Mouse (Mus musculus): ENCODE measurements around the gene Slc51a.

Slc51a gene

DNA sequence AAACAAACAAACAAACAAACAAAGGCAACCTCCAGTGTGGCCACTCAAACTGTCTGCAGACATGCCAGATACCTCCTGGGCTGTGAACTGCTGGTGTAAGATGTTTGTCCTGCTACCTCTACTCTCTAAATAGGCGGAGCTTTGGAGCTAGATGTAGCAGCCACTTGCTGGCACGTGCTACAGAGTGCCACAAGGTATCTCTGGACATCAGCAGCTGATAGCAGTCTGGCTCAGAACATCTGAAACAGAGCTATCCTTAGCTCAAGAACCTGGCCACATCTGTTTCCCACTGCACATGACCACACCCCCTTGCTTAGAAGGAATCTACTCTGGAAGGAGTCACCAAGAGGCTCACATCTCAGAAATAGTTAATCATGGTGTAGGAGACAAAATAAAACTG lies 2.5 kb downstream of the Slc51a start:
- in situ Hi-C loops (cut with MboI; ENCODE audit: low pct_unique_long_range_greater_than_20kb in 1 of 2, low sequenced_read_pairs in 2 of 2, unreplicated experiment in 1 of 2): no loop called here

DNA sequence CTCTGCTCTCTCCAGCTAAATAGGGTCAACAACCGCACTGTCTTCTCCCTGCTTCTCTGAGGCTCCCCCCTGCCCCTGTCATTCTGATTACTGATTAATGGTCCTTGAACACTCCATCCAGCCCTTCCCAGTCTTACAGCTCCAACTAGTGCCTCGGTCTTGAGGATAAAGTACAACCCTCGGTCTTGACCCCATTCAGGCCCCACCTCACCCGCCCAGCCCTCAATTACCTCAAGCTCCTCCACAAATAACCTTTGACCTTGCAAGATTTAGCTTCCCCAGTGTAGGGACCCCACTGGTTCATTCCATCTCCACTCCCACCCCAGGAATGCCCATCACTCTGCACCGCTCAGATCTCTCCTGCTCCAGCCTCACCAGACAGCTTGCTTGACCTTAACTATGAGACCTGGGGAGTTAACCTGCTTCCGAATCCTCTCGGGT lies 3.2 kb downstream of the Slc51a start:
- in situ Hi-C loops (cut with MboI; ENCODE audit: low pct_unique_long_range_greater_than_20kb in 1 of 2, low sequenced_read_pairs in 2 of 2, unreplicated experiment in 1 of 2): no loop called here

DNA sequence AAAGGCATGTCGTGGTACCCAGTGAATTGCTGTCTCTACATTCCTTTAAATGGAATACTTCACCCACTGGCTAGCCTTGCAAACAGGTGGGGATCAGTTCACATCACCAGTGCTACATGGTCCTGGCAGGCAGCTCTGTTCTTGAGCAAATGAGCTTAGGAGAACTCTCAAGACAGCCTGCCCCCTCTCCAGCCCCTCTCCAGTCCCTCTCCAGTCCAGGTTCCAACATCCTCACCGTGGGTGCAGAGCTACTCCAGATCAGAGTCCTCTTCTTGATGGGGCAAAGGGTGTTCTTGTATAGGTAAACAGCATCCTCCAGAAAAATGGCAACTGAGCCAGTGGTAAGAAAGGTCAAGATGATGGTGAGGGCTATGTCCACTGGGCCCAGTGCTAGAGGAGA lies 8.3 kb downstream of the Slc51a start:
- in situ Hi-C loops (cut with MboI; ENCODE audit: low pct_unique_long_range_greater_than_20kb in 1 of 2, low sequenced_read_pairs in 2 of 2, unreplicated experiment in 1 of 2): no loop called here

DNA sequence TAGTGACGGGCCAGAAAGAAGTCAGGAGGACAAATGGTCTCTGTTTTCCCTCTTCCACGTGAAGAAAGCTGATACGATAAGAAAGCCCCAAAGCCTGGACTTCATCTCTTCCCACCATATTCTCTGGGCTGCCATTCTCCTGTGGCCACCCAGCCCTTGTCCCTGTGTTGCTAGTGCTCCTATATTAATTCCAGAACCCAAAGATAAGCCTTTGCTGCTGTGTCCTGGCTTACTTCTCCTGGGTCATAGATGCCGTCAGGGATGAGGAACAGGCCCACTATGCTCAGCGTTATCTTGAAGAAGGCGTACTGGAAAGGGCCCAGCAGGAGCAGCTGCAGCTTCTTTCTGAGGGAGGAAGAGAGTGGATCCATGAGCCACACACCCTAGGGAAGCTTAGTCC lies 10.4 kb downstream of the Slc51a start:
- in situ Hi-C loops (cut with MboI; ENCODE audit: low pct_unique_long_range_greater_than_20kb in 1 of 2, low sequenced_read_pairs in 2 of 2, unreplicated experiment in 1 of 2): no loop called here

DNA sequence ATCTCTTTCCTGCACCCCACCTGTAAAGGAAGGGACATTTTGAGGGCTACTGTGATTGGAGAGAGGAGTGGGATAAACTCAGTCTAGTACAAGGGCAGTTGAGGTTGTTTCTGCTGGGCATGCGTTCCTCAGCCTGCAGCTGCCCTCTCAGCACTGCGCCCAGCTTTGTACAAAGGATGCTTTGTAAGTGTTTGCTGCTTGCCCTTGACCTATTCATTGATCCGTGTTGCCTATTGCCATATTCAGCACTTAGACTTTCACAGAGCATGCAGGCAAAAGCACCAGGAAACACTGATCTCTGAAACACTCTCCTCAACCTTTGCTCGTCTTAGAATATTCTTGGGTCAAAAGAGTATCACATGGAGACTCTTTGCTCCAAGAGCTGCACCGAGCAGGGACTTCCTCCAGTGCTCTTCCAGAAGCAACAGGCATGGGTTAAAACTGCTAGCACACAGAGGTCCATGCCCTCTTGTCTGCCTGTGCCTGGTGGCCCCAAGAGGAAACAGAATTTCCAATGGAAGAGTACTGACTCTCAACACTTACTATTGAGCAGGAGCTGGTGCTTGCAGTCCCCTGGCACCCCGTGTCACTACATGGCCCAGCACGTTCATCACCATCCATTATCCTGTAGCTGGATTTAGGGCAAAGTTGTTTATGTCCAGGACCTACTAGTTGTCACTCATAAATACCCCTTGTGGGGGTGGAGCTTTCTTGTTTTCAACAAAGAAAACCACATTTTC lies 15.2 kb downstream of the Slc51a start:
- in situ Hi-C loops (cut with MboI; ENCODE audit: low pct_unique_long_range_greater_than_20kb in 1 of 2, low sequenced_read_pairs in 2 of 2, unreplicated experiment in 1 of 2): no loop called here

DNA sequence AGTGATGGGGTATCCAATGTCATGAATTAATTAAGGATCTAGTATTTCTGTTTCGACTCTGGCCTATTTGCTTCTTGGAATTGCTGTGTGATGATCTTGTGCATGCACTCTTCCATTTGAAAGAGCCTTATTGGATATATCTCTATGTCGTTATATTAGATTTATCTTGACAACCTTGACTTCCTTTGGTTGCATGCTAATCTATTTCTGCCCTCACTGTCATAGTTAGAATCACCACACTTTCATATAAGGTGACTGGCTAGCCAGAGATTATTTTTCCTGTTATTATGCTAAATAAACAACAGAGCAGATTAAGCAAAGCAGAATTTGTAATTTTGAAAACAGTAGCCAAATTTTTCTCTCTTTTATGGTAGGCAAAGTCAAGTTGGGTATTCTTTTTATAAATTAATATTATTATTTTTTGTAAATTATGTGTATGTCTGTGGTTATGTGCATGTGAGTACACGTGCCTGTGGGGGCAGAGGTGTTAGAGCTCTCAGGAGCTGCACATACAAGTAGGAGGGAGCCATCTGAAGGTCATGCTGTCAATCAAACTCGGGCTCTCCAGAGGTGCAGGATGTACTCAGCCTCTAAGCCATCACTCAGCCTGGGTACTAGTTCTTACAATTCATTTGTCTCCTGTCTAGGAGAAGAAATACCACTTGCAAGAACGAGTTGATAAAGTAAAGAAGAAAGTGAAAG lies 18.1 kb downstream of the Slc51a start:
- in situ Hi-C loops (cut with MboI; ENCODE audit: low pct_unique_long_range_greater_than_20kb in 1 of 2, low sequenced_read_pairs in 2 of 2, unreplicated experiment in 1 of 2): no loop called here

DNA sequence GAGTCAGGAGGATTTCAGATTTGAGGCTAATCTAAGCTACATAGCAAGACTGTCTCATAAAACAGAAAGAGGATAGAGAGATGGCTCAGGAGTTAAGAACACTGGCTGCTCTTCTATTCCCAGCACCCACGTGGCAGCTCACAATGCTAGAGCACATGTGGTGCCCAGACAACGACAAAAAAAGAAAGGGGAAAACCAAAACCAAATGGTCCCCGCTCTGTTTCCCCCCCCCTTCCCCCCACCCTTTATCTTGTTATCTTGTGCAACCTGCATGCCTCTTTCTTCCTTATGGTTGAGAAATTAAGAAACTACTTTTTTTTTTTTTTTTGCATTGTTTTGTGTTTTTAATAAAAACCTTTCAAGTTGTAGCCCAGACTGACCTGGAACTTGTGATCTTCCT lies 19.2 kb downstream of the Slc51a start:
- in situ Hi-C loops (cut with MboI; ENCODE audit: low pct_unique_long_range_greater_than_20kb in 1 of 2, low sequenced_read_pairs in 2 of 2, unreplicated experiment in 1 of 2): no loop called here

DNA sequence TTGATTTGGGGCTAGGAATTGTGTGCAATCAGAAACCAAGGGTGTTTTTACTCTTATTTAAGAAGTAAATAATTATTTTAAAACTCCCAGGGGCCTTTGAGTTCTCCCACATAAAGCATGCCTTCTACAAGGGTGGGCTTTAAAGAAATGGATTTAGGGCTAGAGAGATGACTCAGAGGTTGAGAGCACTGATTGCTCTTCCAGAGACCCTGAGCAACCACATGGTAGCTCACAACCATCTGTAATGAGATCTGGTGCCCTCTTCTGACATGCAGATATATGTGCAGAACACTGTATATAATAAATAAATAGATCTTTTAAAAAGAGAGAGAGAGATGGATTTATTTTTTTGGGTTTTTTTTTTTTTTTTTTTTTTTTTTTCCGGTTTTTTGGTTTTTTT lies 22.8 kb downstream of the Slc51a start:
- in situ Hi-C loops (cut with MboI; ENCODE audit: low pct_unique_long_range_greater_than_20kb in 1 of 2, low sequenced_read_pairs in 2 of 2, unreplicated experiment in 1 of 2): no loop called here

DNA sequence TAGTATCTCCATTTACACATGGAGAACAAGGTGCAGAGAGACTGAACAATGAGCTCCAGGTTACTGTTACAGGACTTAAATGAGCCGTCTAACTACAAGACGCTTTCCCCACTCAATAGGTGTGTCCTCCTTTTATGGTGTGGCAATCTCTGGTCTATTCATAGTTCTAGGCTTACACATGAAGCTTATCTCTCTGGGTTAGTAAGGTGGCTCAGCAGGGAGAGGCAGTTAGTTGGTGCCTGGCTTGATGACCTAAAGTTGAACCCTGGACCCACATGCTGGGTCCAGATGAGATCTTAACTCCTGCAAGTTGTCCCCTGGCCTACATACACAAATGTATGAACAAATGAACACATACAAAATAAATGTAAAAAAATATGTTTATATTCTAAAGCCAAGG lies 24.3 kb downstream of the Slc51a start:
- in situ Hi-C loops (cut with MboI; ENCODE audit: low pct_unique_long_range_greater_than_20kb in 1 of 2, low sequenced_read_pairs in 2 of 2, unreplicated experiment in 1 of 2): no loop called here

DNA sequence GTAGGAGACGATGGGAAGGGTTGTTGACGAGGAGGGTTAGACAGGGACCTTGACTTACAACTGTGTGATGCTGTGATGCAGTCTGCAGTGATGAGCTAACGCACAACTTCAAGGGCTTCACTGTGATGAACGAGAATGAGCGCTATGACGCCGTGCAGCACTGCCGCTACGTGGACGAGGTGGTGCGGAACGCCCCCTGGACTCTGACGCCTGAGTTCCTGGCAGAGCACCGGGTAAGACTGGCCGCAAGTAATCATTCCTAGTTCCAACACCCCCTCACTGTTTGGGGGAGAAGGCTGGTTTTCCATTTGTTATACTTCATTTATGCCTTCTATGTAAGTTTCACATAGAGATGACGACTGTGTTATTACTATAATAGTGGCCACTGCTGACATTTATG lies 24.7 kb downstream of the Slc51a start:
- in situ Hi-C loops (cut with MboI; ENCODE audit: low pct_unique_long_range_greater_than_20kb in 1 of 2, low sequenced_read_pairs in 2 of 2, unreplicated experiment in 1 of 2): no loop called here

DNA sequence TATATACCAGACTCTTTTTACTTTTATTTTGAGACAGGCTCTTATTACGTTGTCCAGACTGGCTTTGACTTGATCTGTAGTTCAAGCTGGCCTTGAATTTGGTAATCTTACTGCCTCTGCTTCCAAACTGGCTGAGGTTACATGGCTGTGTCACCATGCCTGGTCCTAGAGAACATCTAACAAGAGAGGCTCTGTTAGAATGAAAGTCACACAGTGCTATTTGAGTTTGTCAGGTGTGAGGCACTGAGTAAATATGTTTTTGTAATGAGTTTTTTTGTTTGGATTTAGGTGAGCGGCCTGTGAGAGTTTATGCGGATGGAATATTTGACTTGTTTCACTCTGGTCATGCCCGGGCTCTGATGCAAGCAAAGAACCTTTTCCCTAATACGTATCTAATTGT lies 26.0 kb downstream of the Slc51a start:
- in situ Hi-C loops (cut with MboI; ENCODE audit: low pct_unique_long_range_greater_than_20kb in 1 of 2, low sequenced_read_pairs in 2 of 2, unreplicated experiment in 1 of 2): no loop called here

DNA sequence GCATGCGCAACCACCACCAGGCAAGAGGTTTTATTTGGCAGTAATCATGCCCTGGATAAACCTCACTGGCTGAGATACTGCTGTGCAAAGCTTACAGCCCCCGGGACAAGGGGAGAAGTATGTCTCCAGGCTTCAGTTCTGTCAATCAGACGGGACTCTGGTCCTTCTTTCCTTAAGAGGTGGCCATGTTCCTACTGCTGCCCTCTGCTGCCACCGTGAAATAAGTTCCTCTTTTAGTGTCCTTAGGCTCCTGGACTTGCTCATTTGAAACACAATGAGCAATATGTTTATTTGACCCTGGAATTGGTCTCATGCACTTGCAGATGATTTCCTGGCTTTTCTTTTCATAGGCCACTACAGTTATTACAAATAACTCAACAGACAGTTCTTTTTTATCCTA lies 27.2 kb downstream of the Slc51a start:
- in situ Hi-C loops (cut with MboI; ENCODE audit: low pct_unique_long_range_greater_than_20kb in 1 of 2, low sequenced_read_pairs in 2 of 2, unreplicated experiment in 1 of 2): no loop called here

DNA sequence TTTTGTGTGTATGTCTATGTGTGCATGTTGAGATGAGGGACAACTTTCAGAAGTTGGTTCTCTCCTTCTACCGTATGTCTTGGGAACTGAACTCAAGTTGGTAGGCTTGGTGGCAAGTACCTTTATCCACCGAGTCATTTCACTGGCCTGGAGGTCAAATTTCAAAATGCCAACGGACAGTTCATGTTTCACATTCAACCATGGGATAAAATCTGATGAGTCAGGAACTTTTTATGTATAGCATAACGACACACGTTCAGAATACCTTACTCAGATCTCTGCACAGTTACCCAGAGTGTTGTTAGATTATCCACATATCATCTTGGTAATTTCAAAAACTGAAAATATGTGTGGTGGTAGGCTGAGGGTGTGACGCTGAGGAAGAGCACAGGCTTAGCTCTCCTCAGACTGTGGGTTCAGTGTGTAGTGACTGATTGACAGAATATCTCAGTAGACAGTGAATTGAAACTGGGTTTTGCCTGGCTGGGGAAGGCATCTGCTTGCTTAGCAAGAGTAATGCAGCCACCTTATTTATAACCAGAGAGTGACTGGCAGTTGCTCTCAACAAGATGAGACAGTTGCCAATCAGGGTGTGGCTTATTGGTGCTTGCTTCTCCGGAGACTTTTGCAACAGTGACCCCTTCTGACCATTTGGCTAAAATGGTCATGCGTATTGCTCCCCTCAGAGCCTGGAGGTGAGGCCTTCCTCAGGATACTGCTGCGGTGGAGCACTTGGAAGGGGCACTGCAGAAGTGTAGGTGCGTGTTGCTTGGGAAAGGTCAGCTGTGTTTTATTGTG lies 29.9 kb downstream of the Slc51a start:
- in situ Hi-C loops (cut with MboI; ENCODE audit: low pct_unique_long_range_greater_than_20kb in 1 of 2, low sequenced_read_pairs in 2 of 2, unreplicated experiment in 1 of 2): no loop called here

DNA sequence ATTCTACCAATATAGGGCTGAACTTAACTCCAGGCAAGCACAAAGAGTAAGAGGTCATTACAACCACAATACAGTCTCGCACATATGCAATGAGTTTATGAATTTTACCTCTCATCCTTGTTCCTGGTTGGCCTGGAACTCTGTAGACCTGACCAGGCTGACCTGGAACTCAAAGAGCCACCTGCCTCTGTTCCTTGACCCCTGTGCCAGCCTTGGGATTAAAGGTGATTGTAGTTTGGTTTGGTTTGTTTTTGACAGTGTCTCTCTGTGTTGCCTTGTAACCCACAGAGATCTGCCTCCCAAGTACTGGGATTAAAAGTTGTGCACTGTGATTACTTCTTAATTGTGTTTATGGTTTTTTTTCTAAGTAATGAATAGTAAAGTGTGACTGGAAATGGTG lies 30.9 kb downstream of the Slc51a start:
- in situ Hi-C loops (cut with MboI; ENCODE audit: low pct_unique_long_range_greater_than_20kb in 1 of 2, low sequenced_read_pairs in 2 of 2, unreplicated experiment in 1 of 2): no loop called here

DNA sequence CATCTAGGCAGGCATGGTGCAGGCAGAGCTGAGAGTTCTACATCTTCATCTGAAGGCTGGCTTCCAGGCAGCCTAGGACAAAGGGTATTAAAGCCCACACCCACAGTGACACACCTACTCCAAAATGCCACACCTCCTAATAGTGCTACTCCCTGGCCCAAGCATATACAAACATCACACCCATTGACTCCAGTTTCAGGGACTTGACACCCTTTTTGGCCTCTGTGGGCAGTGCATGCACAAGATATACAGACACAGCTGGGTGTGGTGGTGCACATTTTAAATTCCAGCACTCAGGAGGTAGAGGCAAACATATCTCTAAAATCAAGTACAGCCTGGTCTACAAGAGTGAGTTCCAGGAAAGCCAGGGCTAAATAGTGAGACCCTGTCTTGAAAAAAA lies 31.6 kb downstream of the Slc51a start:
- in situ Hi-C loops (cut with MboI; ENCODE audit: low pct_unique_long_range_greater_than_20kb in 1 of 2, low sequenced_read_pairs in 2 of 2, unreplicated experiment in 1 of 2): no loop called here

DNA sequence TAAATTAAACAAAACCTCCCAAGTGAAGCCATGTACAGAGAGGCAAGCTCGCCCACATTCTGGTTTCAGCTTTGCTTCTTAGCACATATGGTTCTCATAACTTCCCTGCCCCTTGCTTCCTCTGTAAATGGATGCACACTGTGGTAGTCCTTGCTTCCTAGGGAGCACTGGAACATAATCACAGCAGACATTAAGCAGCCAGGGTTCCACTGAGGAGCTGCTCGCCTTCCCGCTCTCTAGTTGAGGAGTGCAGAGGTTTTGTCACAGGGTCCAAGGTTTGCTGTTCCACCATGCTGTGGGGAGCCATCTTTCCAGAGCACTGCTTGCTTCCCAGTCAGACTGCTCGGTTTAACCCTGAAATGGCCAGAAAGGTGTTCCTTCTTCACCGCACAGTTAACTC lies 33.0 kb downstream of the Slc51a start:
- in situ Hi-C loops (cut with MboI; ENCODE audit: low pct_unique_long_range_greater_than_20kb in 1 of 2, low sequenced_read_pairs in 2 of 2, unreplicated experiment in 1 of 2): no loop called here

DNA sequence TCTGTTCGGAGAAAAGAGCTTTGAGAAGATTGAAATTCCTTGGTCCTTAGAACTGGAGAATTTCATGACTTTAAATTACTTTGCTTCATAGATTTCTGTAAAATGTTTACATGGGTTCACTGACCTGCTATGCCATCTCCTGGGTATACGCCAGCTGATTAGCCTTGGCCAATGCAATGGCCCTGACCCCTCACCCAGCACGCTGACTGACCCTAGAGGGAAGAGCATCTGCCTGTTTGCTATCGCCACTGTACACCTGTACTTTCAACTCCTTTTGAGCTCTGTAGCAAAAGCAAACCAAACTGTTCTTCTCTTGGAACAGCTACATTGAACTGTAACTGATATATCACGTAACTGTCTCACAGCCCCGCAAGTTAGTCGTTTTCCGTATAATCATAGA lies 34.6 kb downstream of the Slc51a start:
- in situ Hi-C loops (cut with MboI; ENCODE audit: low pct_unique_long_range_greater_than_20kb in 1 of 2, low sequenced_read_pairs in 2 of 2, unreplicated experiment in 1 of 2): no loop called here

DNA sequence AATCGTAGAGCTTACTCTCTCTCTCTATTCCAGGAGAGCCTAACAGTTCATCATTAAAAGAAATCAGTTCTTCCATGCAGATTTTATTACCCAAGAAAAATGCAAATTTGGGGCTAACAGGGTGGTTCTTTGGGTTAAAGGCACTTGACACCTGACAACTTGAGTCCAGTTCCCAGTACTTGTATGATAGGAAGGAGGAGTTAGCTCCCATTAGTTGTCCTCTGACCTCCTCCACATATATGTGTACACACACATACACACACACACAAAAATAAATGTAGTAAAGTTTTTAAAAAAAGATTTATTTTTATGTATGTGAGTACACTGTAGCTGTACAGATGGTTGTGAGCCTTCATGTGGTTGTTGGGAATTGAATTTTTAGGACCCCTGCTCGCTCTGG lies 37.5 kb downstream of the Slc51a start:
- in situ Hi-C loops (cut with MboI; ENCODE audit: low pct_unique_long_range_greater_than_20kb in 1 of 2, low sequenced_read_pairs in 2 of 2, unreplicated experiment in 1 of 2): no loop called here

DNA sequence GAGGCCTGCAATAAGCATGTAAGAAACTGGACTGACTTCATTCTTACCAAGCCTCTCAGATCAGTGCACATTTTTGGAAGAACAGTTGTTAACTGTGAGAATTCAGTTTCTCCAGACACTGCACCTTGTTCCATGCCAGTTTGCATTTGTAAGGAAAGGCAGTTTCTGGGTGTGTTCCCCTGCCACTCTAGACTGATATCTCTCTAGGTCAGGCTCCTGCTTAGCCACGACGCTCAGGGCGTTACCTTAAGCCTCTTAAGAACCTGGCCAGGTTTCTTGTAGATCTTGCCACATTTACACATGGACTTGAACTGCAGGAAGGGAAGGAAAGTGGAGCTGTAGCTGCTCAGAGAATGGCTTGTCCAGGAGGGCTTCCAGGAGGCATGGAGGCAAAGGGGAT lies 38.0 kb downstream of the Slc51a start:
- in situ Hi-C loops (cut with MboI; ENCODE audit: low pct_unique_long_range_greater_than_20kb in 1 of 2, low sequenced_read_pairs in 2 of 2, unreplicated experiment in 1 of 2): no loop called here
